Mouse (Mus musculus) regulatory T cell (primary cell): Measurements from ENCODE around the gene Gm2012.
"Not testable (repeated sequence)": the region's sequence is repeated elsewhere in the genome, so short reads cannot be mapped to it uniquely, and the experiment has no call there.

Experiments used
- in situ Hi-C: fragments of 300-600 bp; cut with MboI, MseI; formaldehyde crosslinking; loops from one replicate; pipeline ENCODE4 v1.15.1; 2025; ENCODE audit warnings: high pct_unique_total_duplicates

Gene Gm2012

GRCm38 (mm10) chrX:26231255-26231654 lies at the start of gene Gm2012:
Gm2012 (minus strand) TSS chrX:26231355.
- in situ Hi-C loops = not testable (repeated sequence)

- in situ Hi-C loops = loop anchor here (5.0 to 10.0 kb wide), 2 partner anchors 273 to 654 kb away; no protein-coding TSS in a partner anchor
These were observed 72.0 kb downstream of the Gm2012 start for GRCm38 (mm10) chrX:26159146-26159545.
